Comparison of ENCODE assay signal across 8 mouse cellular contexts in the genomic region with DNA sequence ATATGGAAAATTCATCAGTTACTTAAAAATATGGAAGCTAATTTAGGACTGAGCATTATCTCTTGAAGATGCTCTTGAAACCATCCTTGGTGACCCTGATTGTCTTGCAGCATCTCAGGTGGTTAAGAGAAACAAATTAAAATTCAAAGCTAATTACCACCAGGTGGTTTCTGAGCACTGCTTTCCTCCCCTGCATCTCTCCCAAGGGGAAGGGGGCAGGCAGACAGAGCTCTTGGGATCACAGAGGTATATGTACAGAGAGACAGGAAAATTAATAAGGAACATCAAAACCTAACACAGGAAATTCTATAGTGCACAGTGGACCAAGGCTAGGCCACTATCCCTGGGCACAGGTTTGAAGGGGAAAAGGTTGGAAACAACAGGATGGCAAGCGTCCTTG. TPM values are rescaled to one million over a fixed set of nuclear protein-coding genes. Genes with fewer than 3 reads are reported as not detected.
DNase-seq lines count a peak whose midpoint lies in the region; ATAC-seq and TF ChIP-seq lines count a peak whose summit lies in the region.

No protein-coding gene starts in this region.

- no peaks in the 10 kb centered on the region for H3K36me3 ChIP-seq in heart, embryonic 14.5 days (ENCODE audit: control insufficient read depth, insufficient read depth, low read length)
- no peaks in the 10 kb centered on the region for H3K36me3 ChIP-seq in G1E (replicated peaks)
- no peaks in the 10 kb centered on the region for H3K36me3 ChIP-seq in forebrain, embryonic 13.5 days (ENCODE audit: poor library complexity, severe bottlenecking)
- no peaks in the 10 kb centered on the region for H3K36me3 ChIP-seq in liver, adult 2 months (ENCODE audit: control insufficient read depth, insufficient read depth, low read length)
- no peaks in the 10 kb centered on the region for H3K36me3 ChIP-seq in stomach, embryonic 15.5 days

- peak overlapping the region; percentile 75 for H3K9ac ChIP-seq in heart, embryonic 14.5 days (ENCODE audit: low read length)
- H3K9ac ChIP-seq in forebrain, embryonic 13.5 days, result peak overlapping the region; percentile 62
- no peak overlapping the region for H3K9ac ChIP-seq in liver, adult 2 months (ENCODE audit: low read depth, low read length)
- H3K9ac ChIP-seq in stomach, embryonic 15.5 days, result peak overlapping the region; percentile 12; the same call in 1 of the 2 replicates

- H3K4me1 ChIP-seq in heart, embryonic 14.5 days (ENCODE audit: control insufficient read depth in 2 of 2, insufficient read depth in 2 of 2, low read length in 2 of 2), result 0 out of 4 replicates have a peak, but pooled peaks cover 0 to 8% of the 10 kb centered on the region in 2 experiments
- peaks cover 11% of the 10 kb centered on the region for H3K4me1 ChIP-seq in G1E (ENCODE audit: insufficient read depth, low read depth, low read length)
- H3K4me1 ChIP-seq in forebrain, embryonic 13.5 days, result peaks cover 4% of the 10 kb centered on the region; the same call in 1 of the 2 replicates
- H3K4me1 ChIP-seq in liver, adult 2 months (ENCODE audit: control insufficient read depth, insufficient read depth, low read length), result peaks cover 5% of the 10 kb centered on the region; the same call in 1 of the 2 replicates
- H3K4me1 ChIP-seq in stomach, embryonic 15.5 days, result 0 out of 2 replicates have a peak, but pooled peaks cover 4% of the 10 kb centered on the region

- WGBS in heart, embryonic 14.5 days, result 71% methylated on average over 1 of the region's 1 CpGs
- 71% methylated on average over 1 of the region's 1 CpGs for WGBS in forebrain, embryonic 13.5 days
- WGBS in liver, adult 2 months, result 72% methylated on average over 1 of the region's 1 CpGs
- 81% methylated on average over 1 of the region's 1 CpGs for WGBS in stomach, embryonic 15.5 days

- TF ChIP-seq CTCF in G1E (IDR thresholded peaks at IDR 0.05; ENCODE audit: low read depth, low read length), result no peak
- no peak for TF ChIP-seq CTCF in liver, adult 2 months (IDR thresholded peaks at IDR 0.05; ENCODE audit: low read depth, low read length)

- no peaks in the 10 kb centered on the region for H3K27me3 ChIP-seq in heart, embryonic 14.5 days (ENCODE audit: control insufficient read depth, insufficient read depth, low read length)
- H3K27me3 ChIP-seq in G1E (ENCODE audit: insufficient read depth, low read length), result no peaks in the 10 kb centered on the region
- H3K27me3 ChIP-seq in forebrain, embryonic 13.5 days, result no peaks in the 10 kb centered on the region
- H3K27me3 ChIP-seq in liver, adult 2 months (ENCODE audit: control insufficient read depth, insufficient read depth, low read length), result no peaks in the 10 kb centered on the region
- no peaks in the 10 kb centered on the region for H3K27me3 ChIP-seq in stomach, embryonic 15.5 days (replicated peaks)

- peak overlapping the region in 1 of 2 experiments; percentile 66; a peak in 1 of 4 replicates for H3K27ac ChIP-seq in heart, embryonic 14.5 days (replicated peaks in 1 of 2; ENCODE audit: control insufficient read depth in 1 of 2, insufficient read depth in 1 of 2, low read depth in 2 of 2, low read length in 2 of 2)
- H3K27ac ChIP-seq in forebrain, embryonic 13.5 days, result no peak overlapping the region
- peak overlapping the region; percentile 78 for H3K27ac ChIP-seq in liver, adult 2 months (replicated peaks; ENCODE audit: insufficient read depth, low read depth, low read length)
- peak overlapping the region; percentile 51; the same call in 1 of the 2 replicates for H3K27ac ChIP-seq in stomach, embryonic 15.5 days

- DNase-seq in heart, postnatal 4 days, result no peak
- no peak for DNase-seq in G1E (ENCODE audit: low spot score)
- DNase-seq in liver, adult 2 months (ENCODE audit: extremely low read depth, low read depth, low spot score), result no peak
- DNase-seq in testis, postnatal 14 days (ENCODE audit: low spot score), result no peak
- no peak for DNase-seq in gastrocnemius, postnatal 25 days

- TF ChIP-seq POLR2A in liver, adult 2 months (IDR thresholded peaks at IDR 0.05; ENCODE audit: extremely low read depth, insufficient read depth, low read length), result no peak

- H3K4me3 ChIP-seq in heart, embryonic 14.5 days (ENCODE audit: control insufficient read depth in 1 of 2, insufficient read depth in 1 of 2, low read depth in 1 of 2, low read length in 2 of 2), result peak overlapping the region; percentile 58 to 59
- peak overlapping the region; percentile 76 for H3K4me3 ChIP-seq in G1E (ENCODE audit: low read depth, low read length)
- H3K4me3 ChIP-seq in forebrain, embryonic 13.5 days, result peak overlapping the region; percentile 56
- peak overlapping the region; percentile 63; the same call in 1 of the 2 replicates for H3K4me3 ChIP-seq in liver, adult 2 months (ENCODE audit: insufficient read depth, low read depth, low read length)
- peak overlapping the region; percentile 61 for H3K4me3 ChIP-seq in stomach, embryonic 15.5 days (replicated peaks)

- no peaks in the 10 kb centered on the region for H3K9me3 ChIP-seq in heart, embryonic 14.5 days (ENCODE audit: control insufficient read depth, low read length)
- no peaks in the 10 kb centered on the region for H3K9me3 ChIP-seq in G1E (replicated peaks)
- H3K9me3 ChIP-seq in forebrain, embryonic 13.5 days (replicated peaks), result no peaks in the 10 kb centered on the region
- H3K9me3 ChIP-seq in stomach, embryonic 15.5 days, result no peaks in the 10 kb centered on the region

- peak overlapping the region; percentile 68 for H3K4me2 ChIP-seq in heart, embryonic 14.5 days (ENCODE audit: low read length)
- peak overlapping the region; percentile 69 for H3K4me2 ChIP-seq in forebrain, embryonic 13.5 days
- H3K4me2 ChIP-seq in stomach, embryonic 15.5 days, result peak overlapping the region; percentile 83

- H3K79me2 ChIP-seq in liver, adult 2 months (ENCODE audit: control insufficient read depth, insufficient read depth, low read length), result peaks cover 9% of the 10 kb centered on the region; the same call in 1 of the 2 replicates

- ATAC-seq in heart, embryonic 14.5 days (ENCODE audit: insufficient number of reproducible peaks, insufficient read depth, low FRiP score, low read depth), result no peak
- ATAC-seq in G1E (ENCODE audit: extremely low read depth, insufficient number of reproducible peaks, low FRiP score, poor library complexity, severe bottlenecking), result no peak
- peak; percentile 65 for ATAC-seq in forebrain, embryonic 13.5 days
- ATAC-seq in stomach, embryonic 15.5 days (ENCODE audit: insufficient read depth, low FRiP score, low read depth), result no peak

RNA-seq across cellular contexts. Expression of gene Zfp595, which starts 0.5 kb away (rescaled TPM):
- 1.2 and 1.4 TPM in 2 replicates for polyA plus RNA-seq in heart, embryonic 14.5 days (2014; fragmentation: Nextera tagmentation; extraction: Ambion mirVana)
- 1 to 10 TPM; 2.4 to 2.6 TPM for total RNA-seq in heart, postnatal 4 days (2021)
- total RNA-seq in G1E (2014; fragmentation: Nextera tagmentation) (16.1 and 17.1 TPM in 2 replicates), G1E (2017) (7.6 and 9.2 TPM in 2 replicates)
- polyA plus RNA-seq in G1E (2012), result 0.09 and 0.23 TPM in 2 replicates
- 1.5 and 1.6 TPM in 2 replicates for polyA plus RNA-seq in forebrain, embryonic 13.5 days (2015; fragmentation: Nextera tagmentation; extraction: Ambion mirVana)
- 4.4 and 4.9 TPM in 2 replicates for total RNA-seq in liver, adult 2 months (2014; rRNA removed)
- polyA plus RNA-seq in liver, adult 2 months (2012; rRNA removed), result 0.48 and 0.50 TPM in 2 replicates
- 2.7 and 2.9 TPM in 2 replicates for polyA plus RNA-seq in stomach, embryonic 15.5 days (2015; fragmentation: Nextera tagmentation; extraction: Ambion mirVana)
- 1 to 10 TPM; 1.7 TPM for total RNA-seq in gastrocnemius, postnatal 25 days (2021)

RNA-seq across cellular contexts. Expression of gene Zfp457, which starts 26.6 kb away (rescaled TPM):
- 0.94 and 1.7 TPM in 2 replicates for polyA plus RNA-seq in heart, embryonic 14.5 days (2014; fragmentation: Nextera tagmentation; extraction: Ambion mirVana)
- total RNA-seq in heart, postnatal 4 days (2021), result 1 to 10 TPM; 2.7 to 3.7 TPM
- total RNA-seq in G1E (2014; fragmentation: Nextera tagmentation) (4.4 and 9.2 TPM in 2 replicates), G1E (2017) (5.0 and 5.6 TPM in 2 replicates)
- 0.09 TPM in 1 of 2 replicates, not detected in the other for polyA plus RNA-seq in G1E (2012)
- 0.87 and 1.00 TPM in 2 replicates for polyA plus RNA-seq in forebrain, embryonic 13.5 days (2015; fragmentation: Nextera tagmentation; extraction: Ambion mirVana)
- 1.9 and 4.0 TPM in 2 replicates for total RNA-seq in liver, adult 2 months (2014; rRNA removed)
- 0.51 and 0.87 TPM in 2 replicates for polyA plus RNA-seq in liver, adult 2 months (2012; rRNA removed)
- polyA plus RNA-seq in stomach, embryonic 15.5 days (2015; fragmentation: Nextera tagmentation; extraction: Ambion mirVana), result 0.77 and 0.94 TPM in 2 replicates
- 1 to 10 TPM; 3.3 to 4.3 TPM for total RNA-seq in gastrocnemius, postnatal 25 days (2021)

RNA-seq across cellular contexts. Expression of gene Gm28044, which starts 27.5 kb away (rescaled TPM):
- polyA plus RNA-seq in heart, embryonic 14.5 days (2014; fragmentation: Nextera tagmentation; extraction: Ambion mirVana), result 0.89 and 0.97 TPM in 2 replicates
- total RNA-seq in heart, postnatal 4 days (2021), result 1 to 10 TPM in 1 of 2 experiments, not detected in 1; 2.3 TPM
- 5.2 and 8.1 TPM in 2 replicates for total RNA-seq in G1E (2014; fragmentation: Nextera tagmentation)
- 4.9 and 7.2 TPM in 2 replicates for total RNA-seq in G1E (2017)
- polyA plus RNA-seq in G1E (2012), result not detected in 2 replicates
- polyA plus RNA-seq in forebrain, embryonic 13.5 days (2015; fragmentation: Nextera tagmentation; extraction: Ambion mirVana), result 0.88 TPM in 1 of 2 replicates, not detected in the other
- 0.40 TPM in 1 of 2 replicates, not detected in the other for total RNA-seq in liver, adult 2 months (2014; rRNA removed)
- 0.24 TPM in 1 of 2 replicates, not detected in the other for polyA plus RNA-seq in liver, adult 2 months (2012; rRNA removed)
- 0.52 and 0.64 TPM in 2 replicates for polyA plus RNA-seq in stomach, embryonic 15.5 days (2015; fragmentation: Nextera tagmentation; extraction: Ambion mirVana)
- total RNA-seq in gastrocnemius, postnatal 25 days (2021), result under 1 TPM in 1 of 2 experiments, not detected in 1; 0.94 TPM

RNA-seq across cellular contexts. Expression of gene Zfp953, which starts 27.5 kb away (rescaled TPM):
- 0.72 and 0.93 TPM in 2 replicates for polyA plus RNA-seq in heart, embryonic 14.5 days (2014; fragmentation: Nextera tagmentation; extraction: Ambion mirVana)
- total RNA-seq in heart, postnatal 4 days (2021), result 1 to 10 TPM; 1.2 to 1.3 TPM
- total RNA-seq in G1E (2014; fragmentation: Nextera tagmentation), result 10.3 and 13.4 TPM in 2 replicates
- 5.5 and 6.0 TPM in 2 replicates for total RNA-seq in G1E (2017)
- polyA plus RNA-seq in G1E (2012), result 0.04 and 0.13 TPM in 2 replicates
- 0.55 and 0.70 TPM in 2 replicates for polyA plus RNA-seq in forebrain, embryonic 13.5 days (2015; fragmentation: Nextera tagmentation; extraction: Ambion mirVana)
- 2.4 and 2.8 TPM in 2 replicates for total RNA-seq in liver, adult 2 months (2014; rRNA removed)
- 0.26 and 0.28 TPM in 2 replicates for polyA plus RNA-seq in liver, adult 2 months (2012; rRNA removed)
- 1.0 and 1.1 TPM in 2 replicates for polyA plus RNA-seq in stomach, embryonic 15.5 days (2015; fragmentation: Nextera tagmentation; extraction: Ambion mirVana)
- total RNA-seq in gastrocnemius, postnatal 25 days (2021), result 1 to 10 TPM in 1 of 2 experiments, under 1 TPM in 1; 0.99 to 1.2 TPM

RNA-seq across cellular contexts. Expression of gene Gm28041, which starts 42.7 kb away (rescaled TPM):
- 0.73 TPM in 1 of 2 replicates, not detected in the other for polyA plus RNA-seq in heart, embryonic 14.5 days (2014; fragmentation: Nextera tagmentation; extraction: Ambion mirVana)
- total RNA-seq in heart, postnatal 4 days (2021), result 1 to 10 TPM in 1 of 2 experiments, under 1 TPM in 1; 0.47 to 1.2 TPM
- total RNA-seq in G1E (2014; fragmentation: Nextera tagmentation), result 1.4 and 3.1 TPM in 2 replicates
- total RNA-seq in G1E (2017), result 0.52 and 1.4 TPM in 2 replicates
- polyA plus RNA-seq in G1E (2012), result not detected in 2 replicates
- not detected in 2 replicates for polyA plus RNA-seq in forebrain, embryonic 13.5 days (2015; fragmentation: Nextera tagmentation; extraction: Ambion mirVana)
- 0.27 and 0.65 TPM in 2 replicates for total RNA-seq in liver, adult 2 months (2014; rRNA removed)
- polyA plus RNA-seq in liver, adult 2 months (2012; rRNA removed), result not detected in 2 replicates
- polyA plus RNA-seq in stomach, embryonic 15.5 days (2015; fragmentation: Nextera tagmentation; extraction: Ambion mirVana), result 0.21 and 0.44 TPM in 2 replicates
- total RNA-seq in gastrocnemius, postnatal 25 days (2021), result 1 to 10 TPM in 1 of 2 experiments, not detected in 1; 1.2 TPM
